Mouse (Mus musculus) layer of hippocampus, adult 9-10 months (tissue): ENCODE results near the gene Vmn1r191.
"Not testable (repeated sequence)": the region's sequence is repeated elsewhere in the genome, so short reads cannot be mapped to it uniquely, and the experiment has no call there.

Experiments
- DNase-seq: peaks from one replicate; pipeline ENCODE4 v3.0.0; 2022; ENCODE audit warnings: low spot score

The Vmn1r191 gene

GRCm38 (mm10) chr13:22183869-22184268 is at the start of gene Vmn1r191:
Vmn1r191 (minus strand) TSS chr13:22183969.
- DNase-seq: no peak

DNA sequence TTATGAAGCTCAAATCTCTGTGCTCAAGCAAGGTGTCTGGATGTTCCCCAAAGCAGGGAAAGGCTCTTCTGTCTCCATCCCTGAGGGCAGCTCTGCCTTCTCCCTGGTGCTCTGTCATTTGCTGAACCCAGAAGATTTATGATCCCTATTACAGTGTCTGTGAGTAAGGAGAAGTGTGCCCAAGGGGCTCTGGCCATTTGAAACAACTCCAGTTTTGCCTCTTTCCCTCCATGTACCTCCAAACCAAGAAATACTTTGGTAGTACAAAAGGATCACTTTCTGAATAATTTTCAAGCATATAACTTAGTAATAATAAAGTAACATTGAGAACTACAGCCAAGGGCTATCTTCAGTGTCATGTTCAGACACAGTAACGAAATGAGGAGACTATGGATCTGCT is 39.3 kb upstream of the Vmn1r191 start, which contains the start of gene Vmn1r193:
Gene Vmn1r193 (minus strand): TSS at position 101 of the 400 bp plus-strand sequence.
- not testable (repeated sequence) for DNase-seq

DNA sequence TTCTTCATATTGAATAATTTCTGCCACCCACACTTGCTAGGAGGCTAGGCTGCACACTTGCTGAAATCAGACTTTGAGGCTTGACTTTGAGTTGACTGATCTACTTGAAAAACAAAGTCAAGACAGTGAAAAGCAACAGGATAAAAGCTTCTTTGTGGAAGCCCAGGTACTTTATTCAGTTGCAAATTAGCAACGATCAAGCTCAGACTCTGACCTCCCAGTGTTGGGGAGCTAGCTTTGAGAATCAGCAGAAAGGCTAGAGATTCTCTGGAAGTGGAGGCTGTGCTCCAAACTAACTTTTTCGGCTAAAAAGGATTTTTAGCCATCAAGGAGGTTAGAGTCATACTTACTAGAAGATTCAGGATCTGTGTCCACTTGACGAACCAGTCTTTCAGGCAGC is 9.0 kb upstream of the Vmn1r191 start:
- not testable (repeated sequence) for DNase-seq

- no peak for DNase-seq
These were observed 7.3 kb upstream of the Vmn1r191 start, which contains the start of gene Vmn1r192 for GRCm38 (mm10) chr13:22191041-22191440. Vmn1r192 (minus strand) TSS chr13:22191141.

GRCm38 (mm10) chr13:22190385-22190784 is 6.6 kb upstream of the Vmn1r191 start:
- no peak for DNase-seq

DNA sequence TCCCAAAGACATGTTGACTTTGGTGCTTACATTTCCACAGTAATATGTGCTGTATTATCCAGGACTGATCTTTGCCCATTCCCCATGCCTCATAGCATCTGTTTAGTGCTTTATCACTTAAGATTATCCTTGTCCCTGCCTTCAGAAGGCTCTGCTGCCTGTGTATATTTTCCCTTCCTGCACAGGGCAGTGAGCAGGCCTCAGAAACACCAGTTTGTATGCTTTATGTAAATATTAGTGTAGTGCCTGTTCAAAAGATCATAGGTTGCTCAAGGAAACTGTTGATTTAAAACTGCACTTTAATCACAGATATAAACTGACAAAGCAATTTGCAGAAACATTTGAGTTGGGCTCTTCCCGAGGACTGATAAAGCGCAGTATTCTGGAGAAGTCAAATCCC is 5.5 kb upstream of the Vmn1r191 start:
- DNase-seq: no peak

DNA sequence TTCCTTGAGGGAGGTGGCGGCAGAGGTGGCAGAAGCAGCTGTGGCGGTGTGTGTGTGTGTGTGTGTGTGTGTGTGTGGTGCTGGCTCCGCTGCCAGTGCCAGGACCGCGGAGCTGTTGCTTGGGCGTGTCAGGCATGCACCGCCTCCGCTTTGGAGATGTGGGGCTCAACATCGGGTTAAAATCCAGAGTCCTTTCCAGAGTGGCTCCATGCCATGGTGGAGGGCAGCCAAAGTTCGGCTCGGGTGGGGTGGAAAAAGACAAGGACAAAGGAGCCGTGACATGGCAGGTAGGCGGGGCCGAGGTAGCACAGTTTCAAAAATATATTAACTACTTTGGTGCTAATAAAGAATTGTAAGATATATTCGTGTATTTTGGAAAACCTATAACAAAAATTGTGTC is 15.4 kb downstream of the Vmn1r191 start:
- DNase-seq: no peak

GRCm38 (mm10) chr13:22136495-22137293 is 47.1 kb downstream of the Vmn1r191 start:
- not testable (repeated sequence) for DNase-seq
